Mouse (Mus musculus): ENCODE measurements at regions not wholly inside any gene's neighbourhood (a gene's known extent, or its start where the extent isn't known, plus 50 kb on each side); places are given as distances from the start of the nearest gene placed in this dataset.

DNA sequence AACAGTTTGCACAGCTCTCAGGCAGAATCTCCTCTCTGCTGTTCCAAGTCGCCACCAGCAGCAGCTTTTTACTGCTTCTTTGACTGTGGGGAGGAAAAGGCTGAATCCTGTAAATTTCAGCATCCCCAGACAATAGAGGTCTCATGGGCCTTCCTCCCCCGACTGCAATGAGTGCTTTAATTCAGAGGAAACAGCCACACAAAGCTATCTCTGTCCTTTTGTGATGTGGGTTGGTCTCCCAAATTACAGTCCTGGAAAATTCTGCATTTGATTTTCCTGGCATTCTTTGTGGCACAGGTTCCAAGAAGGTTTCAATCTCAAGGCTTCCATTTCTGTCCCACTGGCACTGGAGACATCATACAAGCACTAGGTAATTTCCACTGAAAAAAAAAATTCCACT is 152.6 kb upstream of the Nmur2 start:
- Histone ChIP-seq H3K27me3 (ENCODE audit: insufficient read depth, low read length) (no peaks in the 10 kb centered on the region), H3K4me1 (replicated peaks; ENCODE audit: insufficient read depth, low read length) (no peaks in the 10 kb centered on the region), H3K4me2 (ENCODE audit: low read length) (no peak overlapping the region), H3K9ac (ENCODE audit: low read depth, low read length) (no peak overlapping the region), H3K36me3 (ENCODE audit: insufficient read depth, low read length) (no peaks in the 10 kb centered on the region), H3K4me3 (replicated peaks; ENCODE audit: low read depth, low read length) (no peak overlapping the region), H3K27ac (no peak overlapping the region), H3K9me3 (replicated peaks; ENCODE audit: low read length) (no peaks in the 10 kb centered on the region)
- ATAC-seq (replicated peaks; ENCODE audit: low FRiP score, low read depth) = no peak
- 47% methylated on average over 2 of the region's 2 CpGs for WGBS
- no peak for TF ChIP-seq CTCF (IDR thresholded peaks at IDR 0.05; ENCODE audit: low read depth)
- no peak for DNase-seq (ENCODE audit: low spot score)

DNA sequence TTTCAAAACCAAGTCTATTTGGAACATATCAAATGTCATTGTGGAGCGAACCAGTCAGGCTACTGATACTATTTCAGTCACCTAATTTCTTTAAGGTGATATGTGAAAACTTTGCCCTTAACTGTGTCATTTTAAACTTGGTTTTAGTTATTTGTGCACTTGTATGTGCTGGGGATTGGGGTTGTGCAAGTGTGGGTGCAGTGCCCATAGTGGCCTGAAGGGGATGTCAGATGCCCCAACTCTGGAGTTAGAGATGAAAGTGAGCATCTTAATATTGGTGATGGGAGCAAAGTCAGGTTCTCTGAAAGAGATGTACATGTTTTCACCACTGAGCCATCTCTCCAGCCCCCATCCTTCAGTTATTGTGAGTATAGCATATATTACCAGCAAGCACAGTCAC is 133.1 kb upstream of the Nmur2 start:
- Histone ChIP-seq H3K36me3 (ENCODE audit: insufficient read depth, low read length) (no peaks in the 10 kb centered on the region), H3K4me1 (replicated peaks; ENCODE audit: insufficient read depth, low read length) (no peaks in the 10 kb centered on the region), H3K4me2 (ENCODE audit: low read length) (no peak overlapping the region), H3K9ac (ENCODE audit: low read depth, low read length) (no peak overlapping the region), H3K27ac (no peak overlapping the region), H3K27me3 (ENCODE audit: insufficient read depth, low read length) (no peaks in the 10 kb centered on the region), H3K9me3 (replicated peaks; ENCODE audit: low read length) (no peaks in the 10 kb centered on the region), H3K4me3 (replicated peaks; ENCODE audit: low read depth, low read length) (no peak overlapping the region)
- ATAC-seq (replicated peaks; ENCODE audit: low FRiP score, low read depth) (no peak), DNase-seq (ENCODE audit: low spot score) (no peak)
- WGBS = 53% methylated on average over 1 of the region's 1 CpGs
- no peak for TF ChIP-seq CTCF (IDR thresholded peaks at IDR 0.05; ENCODE audit: low read depth)

DNA sequence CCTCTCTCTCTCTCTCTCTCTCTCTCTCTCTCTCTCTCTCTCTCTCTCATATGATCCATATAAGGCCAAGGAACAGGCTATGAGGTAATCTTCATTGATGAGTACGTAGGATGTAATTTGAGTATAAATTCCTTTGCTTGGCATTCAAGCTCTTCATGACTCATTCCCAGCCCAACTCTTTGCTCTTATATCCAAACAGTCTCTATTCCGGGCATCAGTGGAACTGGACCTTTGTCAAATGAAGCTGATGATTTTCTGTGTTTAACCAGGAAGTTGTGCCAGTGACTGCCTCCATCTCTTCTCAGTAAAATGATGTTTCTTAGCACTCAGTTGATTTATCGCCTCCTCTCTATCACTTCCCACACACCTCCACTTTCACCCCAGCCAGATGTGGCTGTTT is 132.4 kb upstream of the Nmur2 start:
- no peaks in the 10 kb centered on the region for H3K36me3 ChIP-seq (ENCODE audit: insufficient read depth, low read length)
- 78% methylated on average over 3 of the region's 3 CpGs for WGBS
- H3K4me1 ChIP-seq (replicated peaks; ENCODE audit: insufficient read depth, low read length) = no peaks in the 10 kb centered on the region
- no peaks in the 10 kb centered on the region for H3K27me3 ChIP-seq (ENCODE audit: insufficient read depth, low read length)
- ATAC-seq (replicated peaks; ENCODE audit: low FRiP score, low read depth) (no peak), DNase-seq (ENCODE audit: low spot score) (no peak)
- H3K4me2 ChIP-seq (ENCODE audit: low read length) = no peak overlapping the region
- TF ChIP-seq CTCF (IDR thresholded peaks at IDR 0.05; ENCODE audit: low read depth) = no peak
- no peaks in the 10 kb centered on the region for H3K9me3 ChIP-seq (replicated peaks; ENCODE audit: low read length)
- H3K4me3 ChIP-seq (replicated peaks; ENCODE audit: low read depth, low read length) = no peak overlapping the region
- no peak overlapping the region for H3K9ac ChIP-seq (ENCODE audit: low read depth, low read length)
- no peak overlapping the region for H3K27ac ChIP-seq

DNA sequence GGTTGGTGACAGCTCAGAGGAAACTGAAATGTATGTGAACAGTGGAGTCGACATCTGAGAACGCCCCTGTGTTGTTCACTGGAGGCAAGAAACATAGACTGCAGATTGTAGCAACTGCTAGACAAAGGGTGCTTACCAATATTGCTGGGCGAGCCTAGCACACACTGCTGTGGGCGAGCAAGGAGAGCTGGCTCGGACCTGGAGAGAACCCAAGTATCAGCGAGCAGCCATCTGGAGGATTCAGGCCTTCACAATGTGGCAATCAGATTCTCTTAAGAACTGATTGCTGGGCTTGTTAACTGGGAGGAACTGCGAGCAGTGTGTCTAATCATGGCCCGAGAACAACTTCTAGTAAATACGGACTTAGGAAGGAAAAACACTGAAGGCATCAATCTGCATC is 128.8 kb upstream of the Nmur2 start:
- Histone ChIP-seq H3K4me2 (ENCODE audit: low read length) (no peak overlapping the region), H3K27ac (no peak overlapping the region), H3K27me3 (ENCODE audit: insufficient read depth, low read length) (no peaks in the 10 kb centered on the region), H3K4me1 (replicated peaks; ENCODE audit: insufficient read depth, low read length) (no peaks in the 10 kb centered on the region), H3K4me3 (replicated peaks; ENCODE audit: low read depth, low read length) (no peak overlapping the region), H3K9me3 (replicated peaks; ENCODE audit: low read length) (no peaks in the 10 kb centered on the region), H3K9ac (ENCODE audit: low read depth, low read length) (no peak overlapping the region), H3K36me3 (ENCODE audit: insufficient read depth, low read length) (no peaks in the 10 kb centered on the region)
- no peak for TF ChIP-seq CTCF (IDR thresholded peaks at IDR 0.05; ENCODE audit: low read depth)
- ATAC-seq (replicated peaks; ENCODE audit: low FRiP score, low read depth) (no peak), DNase-seq (ENCODE audit: low spot score) (no peak)
- 77% methylated on average over 9 of the region's 9 CpGs for WGBS

- Histone ChIP-seq H3K27ac (no peak overlapping the region), H3K27me3 (ENCODE audit: insufficient read depth, low read length) (no peaks in the 10 kb centered on the region), H3K4me1 (replicated peaks; ENCODE audit: insufficient read depth, low read length) (no peaks in the 10 kb centered on the region), H3K9me3 (replicated peaks; ENCODE audit: low read length) (no peaks in the 10 kb centered on the region), H3K9ac (ENCODE audit: low read depth, low read length) (no peak overlapping the region), H3K4me3 (replicated peaks; ENCODE audit: low read depth, low read length) (no peak overlapping the region), H3K4me2 (ENCODE audit: low read length) (no peak overlapping the region), H3K36me3 (ENCODE audit: insufficient read depth, low read length) (no peaks in the 10 kb centered on the region)
- 44% methylated on average over 2 of the region's 2 CpGs for WGBS
- no peak for DNase-seq (ENCODE audit: low spot score)
- ATAC-seq (replicated peaks; ENCODE audit: low FRiP score, low read depth) = no peak
- no peak for TF ChIP-seq CTCF (IDR thresholded peaks at IDR 0.05; ENCODE audit: low read depth)
Measured at GRCm38 (mm10) chr11:56166849-56167248, 126.0 kb upstream of the Nmur2 start.

- no peaks in the 10 kb centered on the region for H3K27me3 ChIP-seq (ENCODE audit: insufficient read depth, low read length)
- H3K4me3 ChIP-seq (replicated peaks; ENCODE audit: low read depth, low read length) = no peak overlapping the region
- WGBS = 84% methylated on average over 5 of the region's 5 CpGs
- no peak overlapping the region for H3K27ac ChIP-seq
- no peak for TF ChIP-seq CTCF (IDR thresholded peaks at IDR 0.05; ENCODE audit: low read depth)
- no peaks in the 10 kb centered on the region for H3K4me1 ChIP-seq (replicated peaks; ENCODE audit: insufficient read depth, low read length)
- H3K4me2 ChIP-seq (ENCODE audit: low read length) = no peak overlapping the region
- no peaks in the 10 kb centered on the region for H3K9me3 ChIP-seq (replicated peaks; ENCODE audit: low read length)
- no peak overlapping the region for H3K9ac ChIP-seq (ENCODE audit: low read depth, low read length)
- no peak for DNase-seq (ENCODE audit: low spot score)
- no peaks in the 10 kb centered on the region for H3K36me3 ChIP-seq (ENCODE audit: insufficient read depth, low read length)
- no peak for ATAC-seq (replicated peaks; ENCODE audit: low FRiP score, low read depth)
Measured at GRCm38 (mm10) chr11:56165759-56166158, 124.9 kb upstream of the Nmur2 start.

GRCm38 (mm10) chr11:56160286-56160685 is 119.5 kb upstream of the Nmur2 start:
- no peak overlapping the region for H3K27ac ChIP-seq
- no peak overlapping the region for H3K4me3 ChIP-seq (replicated peaks; ENCODE audit: low read depth, low read length)
- DNase-seq (ENCODE audit: low spot score) = no peak
- H3K9ac ChIP-seq (ENCODE audit: low read depth, low read length) = no peak overlapping the region
- no peaks in the 10 kb centered on the region for H3K4me1 ChIP-seq (replicated peaks; ENCODE audit: insufficient read depth, low read length)
- H3K27me3 ChIP-seq (ENCODE audit: insufficient read depth, low read length) = no peaks in the 10 kb centered on the region
- H3K9me3 ChIP-seq (replicated peaks; ENCODE audit: low read length) = no peaks in the 10 kb centered on the region
- H3K36me3 ChIP-seq (ENCODE audit: insufficient read depth, low read length) = no peaks in the 10 kb centered on the region
- H3K4me2 ChIP-seq (ENCODE audit: low read length) = no peak overlapping the region
- WGBS = 57% methylated on average over 2 of the region's 2 CpGs
- ATAC-seq (replicated peaks; ENCODE audit: low FRiP score, low read depth) = no peak
- no peak for TF ChIP-seq CTCF (IDR thresholded peaks at IDR 0.05; ENCODE audit: low read depth)
